Mouse (Mus musculus) layer of hippocampus, adult 11-12 months (tissue): ENCODE measurements around the gene Pycr1.

ENCODE experiments used
- DNase-seq: peaks from one replicate; pipeline ENCODE4 v3.0.0; 2022; ENCODE audit warnings: low spot score

Pycr1 gene

DNA sequence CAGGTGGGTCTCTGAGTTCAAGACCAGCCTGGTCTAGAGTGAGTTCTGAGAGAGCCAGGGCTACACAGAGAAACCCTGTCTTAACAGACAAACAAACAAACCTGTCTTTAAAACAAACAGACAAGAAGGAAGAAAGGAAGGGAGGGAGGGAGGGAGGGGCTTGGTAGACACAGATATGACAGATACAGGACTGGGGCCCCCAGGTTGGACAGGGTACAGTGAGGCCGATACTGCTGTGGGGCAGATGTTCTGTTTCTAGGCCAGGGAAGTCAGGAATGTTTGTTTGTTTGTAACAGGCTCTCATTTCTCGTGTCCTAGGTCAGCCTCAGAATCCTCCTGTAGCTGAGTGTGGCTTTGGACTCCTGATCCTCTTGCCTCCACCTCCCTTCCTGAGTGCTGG is 40.0 kb downstream of the Pycr1 start:
- DNase-seq: no peak

DNA sequence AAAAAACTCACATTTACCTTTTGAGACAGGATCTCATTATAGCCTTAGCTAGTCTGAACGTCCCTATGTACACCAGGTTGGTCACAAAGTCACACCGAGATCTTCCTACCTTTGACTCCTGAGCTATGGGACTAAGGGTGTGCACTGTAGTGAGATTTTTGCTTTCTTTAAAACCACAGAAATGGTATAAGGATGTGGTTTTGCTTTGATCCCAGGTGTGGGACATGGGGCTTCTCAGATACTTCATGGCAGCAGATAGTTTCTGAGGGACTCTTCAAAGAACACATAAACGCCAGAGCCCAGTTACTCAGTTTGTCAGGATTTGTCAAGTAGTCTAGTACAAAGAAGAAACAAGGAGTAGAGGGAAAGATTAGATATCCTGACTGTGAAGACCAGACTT is 42.9 kb downstream of the Pycr1 start:
- no peak for DNase-seq

DNA sequence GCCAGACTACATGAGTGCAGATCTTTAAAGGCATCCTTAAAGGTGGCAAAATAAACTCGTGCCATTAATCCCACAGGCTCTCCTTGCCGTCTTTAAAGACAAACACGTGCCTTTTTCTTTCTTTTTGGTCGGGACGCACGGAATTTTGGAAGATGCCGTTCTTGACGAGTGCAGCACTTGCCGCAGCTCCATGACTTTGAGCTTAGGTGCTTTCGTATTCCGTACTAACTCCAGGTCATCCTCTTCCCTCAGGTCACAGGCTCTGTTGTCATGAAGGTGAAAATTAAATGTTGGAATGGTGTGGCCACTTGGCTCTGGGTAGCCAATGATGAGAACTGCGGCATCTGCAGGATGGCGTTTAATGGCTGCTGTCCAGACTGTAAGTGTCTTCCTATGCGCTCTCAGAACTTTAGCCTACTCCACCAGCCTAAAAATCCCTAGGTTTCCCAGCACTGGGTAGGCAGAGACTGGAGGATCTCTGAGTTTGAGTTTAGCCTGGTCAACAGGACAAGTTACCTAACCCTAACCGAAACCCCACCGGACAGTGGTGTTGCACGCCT is 44.5 kb downstream of the Pycr1 start:
- DNase-seq: no peak

DNA sequence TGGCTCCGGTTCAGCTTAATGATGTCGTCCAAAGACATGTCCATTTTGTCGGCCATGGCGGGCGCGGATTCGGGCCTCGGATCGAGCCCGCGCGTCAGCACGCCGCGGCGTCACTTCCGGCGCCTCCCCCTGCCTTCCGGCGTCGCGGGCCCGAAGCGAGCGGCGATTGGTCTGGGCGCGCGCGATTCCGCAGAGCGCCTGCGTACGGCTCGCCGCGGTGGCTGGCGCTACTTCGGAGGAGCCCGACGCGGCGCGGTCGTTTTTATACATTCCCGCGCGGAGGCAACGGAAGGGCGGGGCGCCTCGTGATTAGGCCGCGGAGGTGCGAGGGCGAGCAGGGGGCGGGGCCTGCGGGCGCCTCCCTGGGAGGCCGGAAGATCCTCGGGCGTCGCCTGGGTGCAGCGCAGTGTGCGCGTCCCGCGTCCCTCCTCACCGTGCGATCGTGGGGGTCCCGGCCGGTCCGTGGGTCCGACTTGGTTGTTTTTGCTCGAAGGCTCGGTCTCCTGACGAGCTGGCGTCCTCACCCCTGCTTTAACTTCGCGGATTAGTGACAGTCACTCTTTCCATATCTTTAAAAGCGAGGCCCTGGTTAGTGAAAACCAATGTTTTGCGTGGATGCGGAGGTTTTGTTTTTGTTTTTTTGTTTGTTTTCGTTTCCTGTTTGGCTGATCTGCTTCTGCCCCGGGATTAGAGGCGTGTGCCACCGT is 45.1 kb downstream of the Pycr1 start, which contains the start of the genes Alyref and Anapc11:
Gene Alyref (minus strand): TSS at position 83 of the 707 bp plus-strand sequence.
Gene Anapc11 (plus strand): TSS at position 139 of the 707 bp plus-strand sequence.
- DNase-seq: peak; percentile 93

DNA sequence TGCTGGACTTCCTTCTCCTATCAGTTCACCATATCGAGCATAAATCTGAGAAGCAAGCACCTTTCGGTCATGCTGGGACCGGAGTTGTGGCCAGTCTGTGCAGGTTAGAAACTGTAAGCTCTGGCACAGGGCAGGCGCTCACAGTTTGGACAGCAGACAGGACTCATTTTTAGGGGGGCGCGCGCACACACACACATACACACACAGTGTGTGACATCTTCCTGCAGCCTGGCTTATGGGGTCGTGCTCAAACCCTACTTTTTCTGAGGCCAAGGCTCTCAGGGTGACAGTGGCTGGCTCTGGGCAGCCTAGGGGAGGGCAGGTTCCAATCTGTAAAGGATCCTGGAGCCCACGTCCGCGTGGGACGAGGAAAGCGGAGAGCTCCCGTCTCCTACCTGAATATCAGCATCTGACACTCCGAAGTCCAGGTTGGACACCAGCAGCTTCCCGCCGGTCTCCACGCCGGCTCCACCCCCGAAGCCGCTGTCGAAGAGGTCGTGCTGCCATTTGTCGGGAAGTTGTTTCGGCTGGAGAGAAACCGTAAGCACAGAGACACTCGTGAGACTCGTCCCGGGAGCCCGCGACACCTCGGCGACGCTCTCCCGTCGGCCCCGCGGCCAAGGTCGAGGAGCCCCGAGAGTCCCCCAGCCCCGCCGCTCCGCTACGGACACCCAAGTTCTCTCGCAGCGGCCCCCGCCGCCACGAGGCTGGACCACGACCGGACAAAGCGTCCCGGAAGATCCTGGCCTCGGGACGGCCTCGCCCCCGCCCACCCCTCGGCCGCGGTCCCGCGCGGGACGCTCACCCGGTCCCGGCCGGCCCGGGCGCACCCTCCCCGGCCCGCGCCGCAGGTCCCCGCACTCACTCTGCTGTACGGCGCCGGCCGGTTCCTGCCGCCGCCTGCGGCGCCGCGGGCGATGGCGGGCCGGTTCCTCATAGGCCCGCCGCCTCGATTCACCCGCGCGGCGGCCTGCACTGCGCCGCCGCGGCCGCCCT is 46.0 kb downstream of the Pycr1 start:
- no peak for DNase-seq

DNA sequence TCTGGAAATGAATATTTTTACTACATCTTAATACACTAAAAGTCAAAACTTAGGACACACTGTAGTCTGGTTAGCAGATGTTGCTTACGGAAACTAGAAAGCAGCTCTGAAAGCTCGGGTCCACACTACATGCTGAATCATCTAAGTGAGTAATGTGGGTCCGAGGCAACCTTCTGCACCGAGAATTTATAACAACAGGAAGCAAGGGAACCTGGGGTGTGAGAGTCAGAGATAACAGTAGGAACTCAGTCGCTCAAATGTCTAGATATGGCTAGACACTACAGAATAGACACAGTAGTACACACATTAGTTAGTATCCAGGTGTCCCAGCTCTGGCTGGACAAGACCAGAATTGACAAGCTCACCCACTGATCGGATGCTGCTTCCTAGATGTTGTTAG is 55.0 kb downstream of the Pycr1 start:
- DNase-seq: no peak
